Mouse (Mus musculus) forebrain, postnatal 0 days (tissue): ENCODE results near the gene Tnik. TPM values are rescaled to one million over a fixed set of nuclear protein-coding genes. Genes with fewer than 3 reads are reported as not detected.

ENCODE experiments used
- ATAC-seq: fragments of 200-750 bp; cut with Nextera tagmentation; 2 replicates; pipeline ENCODE4 v1.8.0; 2017; ENCODE audit warnings: mild to moderate bottlenecking, moderate library complexity
- DNase-seq: peaks from one replicate; pipeline ENCODE4 v3.0.0-alpha.2; 2015
- H3K27ac ChIP-seq: fragments of 300-500 bp; sonication (generic); 2 replicates; pipeline ENCODE4 v1.5.1; 2014; ENCODE audit warnings: low read depth, mild to moderate bottlenecking, antibody characterized with exemption, low read length, moderate library complexity, mixed read lengths
- H3K27me3 ChIP-seq: fragments of 300-500 bp; sonication (generic); 2 replicates; pipeline ENCODE4 v1.6.1; 2014; ENCODE audit warnings: mild to moderate bottlenecking, low read length, mixed read lengths; ENCODE audit not compliant: insufficient read depth
- H3K36me3 ChIP-seq: fragments of 300-500 bp; sonication (generic); 2 replicates; pipeline ENCODE4 v1.6.1; 2014; ENCODE audit warnings: mild to moderate bottlenecking, moderate library complexity; ENCODE audit not compliant: insufficient read depth
- H3K4me1 ChIP-seq: fragments of 300-500 bp; sonication (generic); 2 replicates; pipeline ENCODE4 v1.6.1; 2014; ENCODE audit warnings: antibody characterized with exemption; ENCODE audit not compliant: insufficient read depth
- H3K4me2 ChIP-seq: fragments of 300-500 bp; sonication (generic); 2 replicates; pipeline ENCODE4 v1.6.1; 2014; ENCODE audit warnings: low read depth, mild to moderate bottlenecking, moderate library complexity
- H3K4me3 ChIP-seq: fragments of 300-500 bp; sonication (generic); 2 replicates; pipeline ENCODE4 v1.5.1; 2014; ENCODE audit warnings: low read depth, low read length, mixed read lengths
- H3K9ac ChIP-seq: fragments of 300-500 bp; sonication (generic); 2 replicates; pipeline ENCODE4 v1.6.1; 2014; ENCODE audit warnings: mild to moderate bottlenecking
- H3K9me3 ChIP-seq: fragments of 300-500 bp; sonication (generic); 2 replicates; pipeline ENCODE4 v1.6.1; 2016; ENCODE audit warnings: low read length
- CTCF ChIP-seq: sonication (generic); IDR thresholded peaks from 2 replicates; pipeline ENCODE4 v1.5.1; 2016; ENCODE audit warnings: antibody characterized with exemption, control low read depth, low read depth
- WGBS: fragments of 180-500 bp; shearing (Covaris S2); extraction: QIAGEN DNeasy Blood & Tissue Kit; methylation state at CpG from one replicate; pipeline ENCODE4 v1.1.7; 2014; 5-methylcytosine and 5-hydroxymethylcytosine counted together
- polyA plus RNA-seq: library from polyadenylated mRNA; unstranded; fragments of >200 nt; fragmentation: Nextera tagmentation; extraction: Ambion mirVana; gene quantifications from 2 replicates; pipeline ENCODE4 v1.2.1, GENCODE M21; 2015
- total RNA-seq: library from RNA; depleted of rRNA; stranded (reverse); fragments of >200 nt; gene quantifications from 2 replicates; pipeline ENCODE4 v1.2.3, GENCODE M21; 2014

Gene Tnik
- total and polyA plus RNA-seq, 2 experiments from 2014 or later: 43.0 to 125 TPM

GRCm38 (mm10) chr3:28238136-28238535, 24.9 kb upstream of the Tnik start:
- WGBS: 62% methylated on average over 2 of the region's 2 CpGs
- no peak for ATAC-seq

GRCm38 (mm10) chr3:28242561-28242960, 20.5 kb upstream of the Tnik start:
- no peaks in the 10 kb centered on the region for H3K4me1 ChIP-seq
- DNase-seq (no peak), ATAC-seq (0 out of 2 replicates have a peak, but pooled peaks have one; percentile 16)
- no peak overlapping the region for H3K4me3 ChIP-seq
- no peak overlapping the region for H3K9ac ChIP-seq
- H3K36me3 ChIP-seq: no peaks in the 10 kb centered on the region
- no peak for TF ChIP-seq CTCF
- H3K27me3 ChIP-seq: no peaks in the 10 kb centered on the region
- no peak overlapping the region for H3K27ac ChIP-seq
- H3K9me3 ChIP-seq: no peaks in the 10 kb centered on the region
- WGBS: 65% methylated on average over 2 of the region's 2 CpGs
- H3K4me2 ChIP-seq: no peak overlapping the region

More at GRCm38 (mm10) chr3:28238136-28238535, 24.9 kb upstream of the Tnik start:
- DNase-seq: no peak
- no peaks in the 10 kb centered on the region for H3K36me3 ChIP-seq
- no peaks in the 10 kb centered on the region for H3K4me1 ChIP-seq
- no peak overlapping the region for H3K4me2 ChIP-seq
- H3K27ac ChIP-seq: no peak overlapping the region
- H3K4me3 ChIP-seq: no peak overlapping the region
- H3K9ac ChIP-seq: no peak overlapping the region
- no peaks in the 10 kb centered on the region for H3K27me3 ChIP-seq
- no peaks in the 10 kb centered on the region for H3K9me3 ChIP-seq
- TF ChIP-seq CTCF: no peak

- 85% methylated on average over 5 of the region's 5 CpGs for WGBS
- Histone ChIP-seq H3K9ac (no peak overlapping the region), H3K27ac (no peak overlapping the region), H3K36me3 (no peaks in the 10 kb centered on the region), H3K4me2 (no peak overlapping the region), H3K4me1 (no peaks in the 10 kb centered on the region), H3K9me3 (no peaks in the 10 kb centered on the region), H3K4me3 (no peak overlapping the region), H3K27me3 (no peaks in the 10 kb centered on the region)
- no peak for TF ChIP-seq CTCF
- DNase-seq (no peak), ATAC-seq (no peak)
Observed at GRCm38 (mm10) chr3:28244244-28244890, 18.6 kb upstream of the Tnik start.

GRCm38 (mm10) chr3:28248255-28248957, 14.6 kb upstream of the Tnik start:
- no peak for ATAC-seq
- H3K9ac ChIP-seq: no peak overlapping the region
- no peaks in the 10 kb centered on the region for H3K36me3 ChIP-seq
- H3K27me3 ChIP-seq: no peaks in the 10 kb centered on the region
- 79% methylated on average over 3 of the region's 3 CpGs for WGBS
- no peak overlapping the region for H3K4me2 ChIP-seq
- no peak overlapping the region for H3K27ac ChIP-seq
- no peaks in the 10 kb centered on the region for H3K4me1 ChIP-seq
- no peak overlapping the region for H3K4me3 ChIP-seq
- no peak for DNase-seq
- H3K9me3 ChIP-seq: no peaks in the 10 kb centered on the region
- no peak for TF ChIP-seq CTCF

- Histone ChIP-seq H3K9me3 (no peaks in the 10 kb centered on the region), H3K27ac (no peak overlapping the region), H3K9ac (no peak overlapping the region), H3K4me3 (no peak overlapping the region), H3K36me3 (no peaks in the 10 kb centered on the region), H3K4me2 (no peak overlapping the region), H3K4me1 (no peaks in the 10 kb centered on the region), H3K27me3 (no peaks in the 10 kb centered on the region)
- ATAC-seq (no peak), DNase-seq (no peak)
- TF ChIP-seq CTCF: no peak
- 94% methylated on average over 7 of the region's 7 CpGs for WGBS
Observed at GRCm38 (mm10) chr3:28255711-28256110, 7.3 kb upstream of the Tnik start.

GRCm38 (mm10) chr3:28262371-28263001, 528 bp upstream of the Tnik start:
- peak overlapping the region; percentile 94 for H3K9ac ChIP-seq
- WGBS: under 1% methylated on average over 33 of the region's 33 CpGs
- no peak for TF ChIP-seq CTCF
- H3K4me1 ChIP-seq: peaks cover 13% of the 10 kb centered on the region
- peak overlapping the region; percentile 95 for H3K27ac ChIP-seq
- peak overlapping the region; percentile 86 for H3K4me2 ChIP-seq
- H3K36me3 ChIP-seq: no peaks in the 10 kb centered on the region
- DNase-seq (peak; percentile 81), ATAC-seq (peak; percentile 48)
- no peaks in the 10 kb centered on the region for H3K9me3 ChIP-seq
- no peaks in the 10 kb centered on the region for H3K27me3 ChIP-seq
- peak overlapping the region; percentile 89 for H3K4me3 ChIP-seq
